Mouse (Mus musculus): ENCODE measurements around the gene Gabrb2. TPM values are rescaled to one million over a fixed set of nuclear protein-coding genes. Genes with fewer than 3 reads are reported as not detected.
A peak's percentile ranks its signal among the peaks of the same experiment; 100 is the strongest.

The Gabrb2 gene
- 0.53 TPM for polyA plus RNA-seq (2012; fragmentation: generic; extraction: Trizol)

- Histone ChIP-seq H3K4me3 (peak within 1 kb of the TSS; percentile 61), H3K27me3 (ENCODE audit: control insufficient read depth, insufficient read depth, insufficient read length) (no peaks in the 10 kb centered on the region), H3K4me2 (ENCODE audit: low read depth) (peak within 1 kb of the TSS; percentile 89)
Observed at GRCm38 (mm10) chr11:42418996-42419782, at the start of gene Gabrb2. TSS of gene Gabrb2 (plus strand) at chr11:42419757.

DNA sequence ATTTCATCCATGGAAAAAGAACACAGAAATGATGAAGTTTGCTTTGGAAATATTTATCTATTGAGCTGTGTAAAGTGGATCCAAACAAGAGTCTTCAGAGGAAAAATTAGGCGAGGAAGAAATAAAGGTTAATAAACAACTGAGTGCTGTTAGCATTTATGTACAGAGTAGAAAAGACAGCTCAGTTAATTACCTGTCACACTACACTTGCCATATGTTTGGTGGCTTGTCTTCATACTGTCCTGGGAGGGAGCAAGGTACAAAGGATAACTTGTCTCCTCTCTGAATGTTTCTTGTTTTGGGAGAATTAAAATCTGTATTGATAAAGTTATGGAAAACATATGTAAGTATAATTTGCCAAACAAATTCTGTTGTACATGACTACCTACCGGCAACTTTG, 40.6 kb upstream of the Gabrb2 start:
- TF ChIP-seq MYOG (IDR thresholded peaks at IDR 0.05; ENCODE audit: control insufficient read depth in 1 of 3, insufficient read depth in 1 of 3, insufficient read length in 2 of 3, low read depth in 2 of 3) = no peak
- no peak for TF ChIP-seq SRF (IDR thresholded peaks at IDR 0.05; ENCODE audit: control insufficient read depth, insufficient read length, low read depth)
- no peak for TF ChIP-seq CEBPB (IDR thresholded peaks at IDR 0.05; ENCODE audit: insufficient read depth, poor library complexity, severe bottlenecking)
- no peak for TF ChIP-seq POLR2A (IDR thresholded peaks at IDR 0.05; ENCODE audit: insufficient read length, low read depth)
- no peak for TF ChIP-seq REST (IDR thresholded peaks at IDR 0.05; ENCODE audit: insufficient read depth, insufficient read length)
- TF ChIP-seq USF1 (IDR thresholded peaks at IDR 0.05; ENCODE audit: low read depth) = no peak
- Histone ChIP-seq H3K79me2 (ENCODE audit: control insufficient read depth, insufficient read depth) (no peaks in the 10 kb centered on the region), H3K27me3 (ENCODE audit: control insufficient read depth, insufficient read depth, insufficient read length) (no peaks in the 10 kb centered on the region), H3K4me2 (ENCODE audit: low read depth) (no peak overlapping the region), H3ac (ENCODE audit: control insufficient read depth, insufficient read length) (no peak overlapping the region), H3K4me3 (no peak overlapping the region), H3K36me3 (ENCODE audit: control insufficient read depth, insufficient read depth) (no peaks in the 10 kb centered on the region)

More at GRCm38 (mm10) chr11:42418996-42419782, at the start of gene Gabrb2:
- no peaks in the 10 kb centered on the region for H3K36me3 ChIP-seq (ENCODE audit: control insufficient read depth, insufficient read depth)
- peak within 1 kb of the TSS; percentile 43 for H3ac ChIP-seq (ENCODE audit: control insufficient read depth, insufficient read length)
- TF ChIP-seq MYOD1 (IDR thresholded peaks at IDR 0.05; ENCODE audit: control insufficient read depth in 1 of 3, insufficient read length in 2 of 3, low read depth in 2 of 3) (no peak), POLR2AphosphoS2 (IDR thresholded peaks at IDR 0.05; ENCODE audit: insufficient read length, low read depth) (no peak), TCF3 (IDR thresholded peaks at IDR 0.05; ENCODE audit: insufficient read length, low read depth) (no peak), E2F4 (IDR thresholded peaks at IDR 0.05; ENCODE audit: insufficient read depth) (no peak), CEBPB (IDR thresholded peaks at IDR 0.05; ENCODE audit: insufficient read depth, poor library complexity, severe bottlenecking) (no peak), USF1 (IDR thresholded peaks at IDR 0.05; ENCODE audit: low read depth) (no peak), MYOG (IDR thresholded peaks at IDR 0.05; ENCODE audit: control insufficient read depth in 1 of 3, insufficient read depth in 1 of 3, insufficient read length in 2 of 3, low read depth in 2 of 3) (no peak)
- H3K79me2 ChIP-seq (ENCODE audit: control insufficient read depth, insufficient read depth) = no peaks in the 10 kb centered on the region

DNA sequence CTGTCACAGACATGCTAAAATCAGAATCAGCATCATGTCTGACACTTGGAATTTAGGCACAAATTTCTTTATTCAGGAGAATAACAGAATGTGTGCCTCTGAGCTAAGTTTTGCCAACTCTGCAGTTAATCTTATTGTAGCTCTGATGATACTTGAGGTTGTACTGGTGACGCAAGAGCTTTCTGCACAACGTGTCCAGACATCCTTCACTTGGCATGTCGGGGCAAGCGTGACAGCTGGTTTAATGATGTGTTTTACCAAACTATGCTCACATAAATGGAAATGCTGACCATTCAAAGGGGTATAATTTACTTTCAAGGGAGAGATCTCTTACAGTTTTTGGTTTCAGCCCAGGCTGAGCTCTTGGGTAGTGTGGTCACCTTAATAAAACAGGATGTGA, 33.1 kb upstream of the Gabrb2 start:
- TF ChIP-seq E2F4 (IDR thresholded peaks at IDR 0.05; ENCODE audit: insufficient read depth) (no peak), TCF12 (IDR thresholded peaks at IDR 0.05; ENCODE audit: insufficient read depth, poor library complexity, severe bottlenecking) (no peak), TCF3 (IDR thresholded peaks at IDR 0.05; ENCODE audit: insufficient read length, low read depth) (no peak), MYOG (IDR thresholded peaks at IDR 0.05; ENCODE audit: control insufficient read depth in 1 of 3, insufficient read depth in 1 of 3, insufficient read length in 2 of 3, low read depth in 2 of 3) (no peak), MYOD1 (IDR thresholded peaks at IDR 0.05; ENCODE audit: control insufficient read depth in 1 of 3, insufficient read length in 2 of 3, low read depth in 2 of 3) (peak in 2 of 3 experiments; percentile 16 to 30), CEBPB (IDR thresholded peaks at IDR 0.05; ENCODE audit: insufficient read depth, poor library complexity, severe bottlenecking) (peak; percentile 77), MAX (IDR thresholded peaks at IDR 0.05; ENCODE audit: low read depth) (no peak), POLR2A (IDR thresholded peaks at IDR 0.05; ENCODE audit: insufficient read length, low read depth) (no peak), REST (IDR thresholded peaks at IDR 0.05; ENCODE audit: insufficient read depth, insufficient read length) (no peak), USF1 (IDR thresholded peaks at IDR 0.05; ENCODE audit: low read depth) (no peak), POLR2AphosphoS2 (IDR thresholded peaks at IDR 0.05; ENCODE audit: insufficient read length, low read depth) (no peak), SRF (IDR thresholded peaks at IDR 0.05; ENCODE audit: control insufficient read depth, insufficient read length, low read depth) (no peak)
- H3K79me2 ChIP-seq (ENCODE audit: control insufficient read depth, insufficient read depth) = no peaks in the 10 kb centered on the region
- H3K4me2 ChIP-seq (ENCODE audit: low read depth) = peak overlapping the region; percentile 36

GRCm38 (mm10) chr11:42390682-42391290, 28.8 kb upstream of the Gabrb2 start:
- H3K79me2 ChIP-seq (ENCODE audit: control insufficient read depth, insufficient read depth) = no peaks in the 10 kb centered on the region
- no peak overlapping the region for H3ac ChIP-seq (ENCODE audit: control insufficient read depth, insufficient read length)
- TF ChIP-seq USF1 (IDR thresholded peaks at IDR 0.05; ENCODE audit: low read depth) (no peak), POLR2AphosphoS2 (IDR thresholded peaks at IDR 0.05; ENCODE audit: insufficient read length, low read depth) (no peak), POLR2A (IDR thresholded peaks at IDR 0.05; ENCODE audit: insufficient read length, low read depth) (no peak), E2F4 (IDR thresholded peaks at IDR 0.05; ENCODE audit: insufficient read depth) (no peak), CEBPB (IDR thresholded peaks at IDR 0.05; ENCODE audit: insufficient read depth, poor library complexity, severe bottlenecking) (no peak), MYOD1 (IDR thresholded peaks at IDR 0.05; ENCODE audit: control insufficient read depth in 1 of 3, insufficient read length in 2 of 3, low read depth in 2 of 3) (no peak)
- no peak overlapping the region for H3K4me2 ChIP-seq (ENCODE audit: low read depth)
- no peaks in the 10 kb centered on the region for H3K27me3 ChIP-seq (ENCODE audit: control insufficient read depth, insufficient read depth, insufficient read length)
- no peak overlapping the region for H3K4me3 ChIP-seq
- no peaks in the 10 kb centered on the region for H3K36me3 ChIP-seq (ENCODE audit: control insufficient read depth, insufficient read depth)

More for the DNA sequence above, 33.1 kb upstream of the Gabrb2 start:
- no peak overlapping the region for H3K4me3 ChIP-seq
- no peak overlapping the region for H3ac ChIP-seq (ENCODE audit: control insufficient read depth, insufficient read length)
- H3K27me3 ChIP-seq (ENCODE audit: control insufficient read depth, insufficient read depth, insufficient read length) = no peaks in the 10 kb centered on the region
- H3K36me3 ChIP-seq (ENCODE audit: control insufficient read depth, insufficient read depth) = no peaks in the 10 kb centered on the region

DNA sequence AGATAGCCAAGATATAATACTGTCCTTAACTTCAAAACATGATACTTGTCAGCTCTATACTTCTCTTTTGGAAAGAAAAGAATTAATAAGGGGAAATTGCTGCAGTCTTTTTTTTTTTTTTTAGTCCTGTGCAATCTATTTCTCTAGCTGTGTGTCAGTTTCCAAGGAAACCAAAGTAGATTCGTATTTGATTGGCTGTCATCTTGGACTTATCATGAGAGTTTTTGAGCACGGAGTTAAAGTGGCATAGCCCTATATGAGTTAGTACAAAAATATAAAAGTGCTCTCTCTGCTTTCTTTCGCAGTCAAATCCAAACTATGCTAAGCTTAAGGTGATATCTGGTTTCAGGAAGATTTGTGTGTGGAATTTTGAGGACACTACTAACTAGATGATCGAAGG, 26.1 kb upstream of the Gabrb2 start:
- Histone ChIP-seq H3ac (ENCODE audit: control insufficient read depth, insufficient read length) (no peak overlapping the region), H3K4me3 (no peak overlapping the region), H3K4me2 (ENCODE audit: low read depth) (no peak overlapping the region), H3K79me2 (ENCODE audit: control insufficient read depth, insufficient read depth) (no peaks in the 10 kb centered on the region), H3K27me3 (ENCODE audit: control insufficient read depth, insufficient read depth, insufficient read length) (no peaks in the 10 kb centered on the region), H3K36me3 (ENCODE audit: control insufficient read depth, insufficient read depth) (no peaks in the 10 kb centered on the region)
- TF ChIP-seq MYOG (IDR thresholded peaks at IDR 0.05; ENCODE audit: control insufficient read depth in 1 of 3, insufficient read depth in 1 of 3, insufficient read length in 2 of 3, low read depth in 2 of 3) (no peak), REST (IDR thresholded peaks at IDR 0.05; ENCODE audit: insufficient read depth, insufficient read length) (no peak), POLR2AphosphoS2 (IDR thresholded peaks at IDR 0.05; ENCODE audit: insufficient read length, low read depth) (no peak), MAX (IDR thresholded peaks at IDR 0.05; ENCODE audit: low read depth) (no peak), USF1 (IDR thresholded peaks at IDR 0.05; ENCODE audit: low read depth) (no peak), TCF12 (IDR thresholded peaks at IDR 0.05; ENCODE audit: insufficient read depth, poor library complexity, severe bottlenecking) (no peak), CEBPB (IDR thresholded peaks at IDR 0.05; ENCODE audit: insufficient read depth, poor library complexity, severe bottlenecking) (no peak), E2F4 (IDR thresholded peaks at IDR 0.05; ENCODE audit: insufficient read depth) (no peak), TCF3 (IDR thresholded peaks at IDR 0.05; ENCODE audit: insufficient read length, low read depth) (no peak), MYOD1 (IDR thresholded peaks at IDR 0.05; ENCODE audit: control insufficient read depth in 1 of 3, insufficient read length in 2 of 3, low read depth in 2 of 3) (no peak), SRF (IDR thresholded peaks at IDR 0.05; ENCODE audit: control insufficient read depth, insufficient read length, low read depth) (no peak), POLR2A (IDR thresholded peaks at IDR 0.05; ENCODE audit: insufficient read length, low read depth) (no peak)
